In the genomic region with DNA sequence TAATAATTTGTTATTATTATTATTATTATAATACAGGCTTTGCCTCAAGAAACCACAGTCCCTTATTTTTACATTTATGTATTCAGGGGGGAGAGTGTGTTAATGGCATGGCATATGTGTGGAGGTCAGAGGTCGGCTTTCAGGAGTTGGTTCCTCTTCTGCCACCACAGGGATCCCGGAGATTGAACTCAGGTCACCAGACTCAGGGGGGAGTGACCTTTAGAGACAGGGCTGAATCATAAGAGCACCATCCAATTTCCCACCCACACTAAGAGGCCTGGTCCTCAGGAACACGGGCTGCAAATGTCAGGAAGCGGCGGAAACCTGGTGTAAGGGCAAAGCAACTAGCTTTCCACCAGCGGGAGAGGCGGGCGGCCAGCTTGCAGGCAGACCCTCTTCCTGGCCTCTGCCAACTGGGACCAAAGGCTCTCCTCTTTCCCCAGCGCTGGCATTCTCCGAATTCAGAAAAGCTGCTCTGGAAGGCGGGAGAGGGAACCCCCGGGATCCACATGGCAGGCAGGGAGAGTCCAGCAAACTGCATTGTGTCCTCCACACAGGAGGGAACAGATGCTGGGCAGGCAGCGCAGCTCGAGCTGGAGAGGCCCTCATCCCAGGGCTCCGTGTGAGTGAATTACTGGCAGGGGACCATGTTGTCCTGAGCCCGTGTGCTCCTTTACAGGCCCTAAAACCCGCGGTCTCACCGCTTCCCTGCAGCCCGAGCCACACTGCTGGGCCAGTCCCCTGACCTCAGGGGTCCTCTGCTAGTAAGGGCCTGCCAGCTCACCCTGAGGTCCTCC, we compare ENCODE assay signal across 11 mouse cellular contexts.
A peak's percentile ranks its signal among the peaks of the same experiment; 100 is the strongest.
DNase-seq lines count a peak whose midpoint lies in the region; ATAC-seq and TF ChIP-seq lines count a peak whose summit lies in the region.
"Had no signal": no experiment of that assay in that cellular context is flagged by ENCODE, and none has a peak within 500 bp of the region (broad histone marks: within the 10 kb centered on the region; RNA-seq: fewer than 3 reads in every experiment).

No protein-coding gene starts in this region.

- no peak overlapping the region for H3K4me3 ChIP-seq in liver, embryonic 12.5 days
- H3K4me3 ChIP-seq in ES-E14 (ENCODE audit: insufficient read depth in 1 of 2, low read depth in 1 of 2, low read length in 2 of 2, poor library complexity in 1 of 2, severe bottlenecking in 1 of 2) = peak overlapping the region; percentile 28 to 34; a peak in 3 of 4 replicates
- H3K4me3 ChIP-seq in hindbrain, embryonic 13.5 days = no peak overlapping the region
- H3K4me3 ChIP-seq: liver, embryonic 13.5 days; stomach, embryonic 15.5 days had no signal

- peaks cover 26% of the 10 kb centered on the region for H3K4me1 ChIP-seq in liver, embryonic 12.5 days
- H3K4me1 ChIP-seq in ES-E14 (ENCODE audit: control insufficient read depth in 2 of 2, insufficient read depth in 2 of 2, low read length in 2 of 2, poor library complexity in 1 of 2) = no peaks in the 10 kb centered on the region; a peak in 2 of 4 replicates
- H3K4me1 ChIP-seq in hindbrain, embryonic 13.5 days (replicated peaks) = peaks cover 7% of the 10 kb centered on the region

- 65% methylated on average over 20 of the region's 20 CpGs for WGBS in liver, embryonic 12.5 days (ENCODE audit: insufficient replicate concordance)
- WGBS in hindbrain, embryonic 13.5 days = 53% methylated on average over 20 of the region's 20 CpGs

- H3K9me3 ChIP-seq in liver, embryonic 12.5 days (replicated peaks) = no peaks in the 10 kb centered on the region
- H3K9me3 ChIP-seq in ES-E14 (ENCODE audit: control insufficient read depth, insufficient read depth, low read depth, low read length) = no peaks in the 10 kb centered on the region
- H3K9me3 ChIP-seq in hindbrain, embryonic 13.5 days = no peaks in the 10 kb centered on the region
- H3K9me3 ChIP-seq: liver, embryonic 13.5 days; stomach, embryonic 15.5 days had no signal

- peaks cover 11% of the 10 kb centered on the region; the same call in 1 of the 2 replicates for H3K27me3 ChIP-seq in liver, embryonic 12.5 days (replicated peaks)
- 0 out of 2 replicates have a peak, but pooled peaks cover 3% of the 10 kb centered on the region for H3K27me3 ChIP-seq in hindbrain, embryonic 13.5 days
- H3K27me3 ChIP-seq: stomach, embryonic 15.5 days had no signal

- no peaks in the 10 kb centered on the region for H3K36me3 ChIP-seq in liver, embryonic 12.5 days
- no peaks in the 10 kb centered on the region for H3K36me3 ChIP-seq in ES-E14 (ENCODE audit: control insufficient read depth, insufficient read depth, low read length, poor library complexity, severe bottlenecking)
- no peaks in the 10 kb centered on the region for H3K36me3 ChIP-seq in hindbrain, embryonic 13.5 days
- H3K36me3 ChIP-seq: liver, embryonic 13.5 days; stomach, embryonic 15.5 days had no signal

- peak; percentile 23 to 29 for DNase-seq in cerebellum, postnatal 25 days
- DNase-seq in cerebellum, adult 11-12 months = no peak
- DNase-seq in liver (no peak), ES-E14 (ENCODE audit: low read depth, low spot score) (no peak)
- DNase-seq in kidney, postnatal 25 days = no peak
- DNase-seq in ovary, postnatal 14 days (ENCODE audit: low spot score) = no peak
- DNase-seq: layer of hippocampus, adult 9-11 months had no signal

- no peak overlapping the region for H3K27ac ChIP-seq in liver, embryonic 12.5 days
- H3K27ac ChIP-seq in ES-E14 (ENCODE audit: insufficient read depth, low read depth, low read length, poor library complexity, severe bottlenecking) = no peak overlapping the region
- no peak overlapping the region for H3K27ac ChIP-seq in hindbrain, embryonic 13.5 days
- H3K27ac ChIP-seq: liver, embryonic 13.5 days; stomach, embryonic 15.5 days had no signal

- ATAC-seq in liver, embryonic 12.5 days = no peak
- peak; percentile 26; the same call in 1 of the 2 replicates for ATAC-seq in hindbrain, embryonic 13.5 days (ENCODE audit: low FRiP score)

- no peak overlapping the region for H3K9ac ChIP-seq in liver, embryonic 12.5 days
- H3K9ac ChIP-seq in ES-E14 (ENCODE audit: insufficient read depth, low read depth, low read length, poor library complexity, severe bottlenecking) = peak overlapping the region; percentile 46
- H3K9ac ChIP-seq in hindbrain, embryonic 13.5 days = no peak overlapping the region
- H3K9ac ChIP-seq: liver, embryonic 13.5 days; stomach, embryonic 15.5 days had no signal

- in situ Hi-C loops in ES-E14 (cut with MboI; ENCODE audit: low sequenced_read_pairs in 2 of 2, unreplicated experiment in 2 of 2) = loop anchor here in 1 of 2 experiments (10.0 kb wide), 2 partner anchors 110 to 440 kb away; a partner anchor contains a TSS

- H3K4me2 ChIP-seq in liver, embryonic 12.5 days = peak overlapping the region; percentile 9; the same call in 1 of the 2 replicates
- H3K4me2 ChIP-seq in hindbrain, embryonic 13.5 days = no peak overlapping the region

TF ChIP-seq in ES-E14, 5 proteins besides CTCF, POLR2A, EP300 and RAD21:
- TF ChIP-seq CHD2 (IDR thresholded peaks at IDR 0.05; ENCODE audit: low read depth, low read length) (no peak), HCFC1 (IDR thresholded peaks at IDR 0.05; ENCODE audit: borderline replicate concordance, insufficient read depth, low read length) (no peak), ZC3H11A (IDR thresholded peaks at IDR 0.05; ENCODE audit: borderline replicate concordance, low read depth, low read length) (no peak), ZNF384 (IDR thresholded peaks at IDR 0.05; ENCODE audit: low read depth, low read length) (no peak), MAFK (IDR thresholded peaks at IDR 0.05; ENCODE audit: insufficient read depth, low read depth, low read length) (no peak)

Comparison
In these comparisons a context has a peak if more than half of its experiments do, and no peak if none do; other contexts are left out.
1. DNase-seq: peak in cerebellum, postnatal 25 days (2 of 2); none in cerebellum, adult 11-12 months (single experiment), liver (single experiment), ES-E14 (single experiment), kidney, postnatal 25 days (0 of 2) and ovary, postnatal 14 days (single experiment).
2. H3K4me3 ChIP-seq: peak in ES-E14 (2 of 2); none in liver, embryonic 12.5 days (single experiment) and hindbrain, embryonic 13.5 days (single experiment).